Mouse (Mus musculus): Measurements from ENCODE around the gene Ccnd3. TPM values are rescaled to one million over a fixed set of nuclear protein-coding genes. Genes with fewer than 3 reads are reported as not detected.
"Not testable (repeated sequence)": the region's sequence is repeated elsewhere in the genome, so short reads cannot be mapped to it uniquely, and the experiment has no call there.

The Ccnd3 gene
- polyA plus RNA-seq, 1 experiment from 2014 or later, result 18.7 TPM

DNA sequence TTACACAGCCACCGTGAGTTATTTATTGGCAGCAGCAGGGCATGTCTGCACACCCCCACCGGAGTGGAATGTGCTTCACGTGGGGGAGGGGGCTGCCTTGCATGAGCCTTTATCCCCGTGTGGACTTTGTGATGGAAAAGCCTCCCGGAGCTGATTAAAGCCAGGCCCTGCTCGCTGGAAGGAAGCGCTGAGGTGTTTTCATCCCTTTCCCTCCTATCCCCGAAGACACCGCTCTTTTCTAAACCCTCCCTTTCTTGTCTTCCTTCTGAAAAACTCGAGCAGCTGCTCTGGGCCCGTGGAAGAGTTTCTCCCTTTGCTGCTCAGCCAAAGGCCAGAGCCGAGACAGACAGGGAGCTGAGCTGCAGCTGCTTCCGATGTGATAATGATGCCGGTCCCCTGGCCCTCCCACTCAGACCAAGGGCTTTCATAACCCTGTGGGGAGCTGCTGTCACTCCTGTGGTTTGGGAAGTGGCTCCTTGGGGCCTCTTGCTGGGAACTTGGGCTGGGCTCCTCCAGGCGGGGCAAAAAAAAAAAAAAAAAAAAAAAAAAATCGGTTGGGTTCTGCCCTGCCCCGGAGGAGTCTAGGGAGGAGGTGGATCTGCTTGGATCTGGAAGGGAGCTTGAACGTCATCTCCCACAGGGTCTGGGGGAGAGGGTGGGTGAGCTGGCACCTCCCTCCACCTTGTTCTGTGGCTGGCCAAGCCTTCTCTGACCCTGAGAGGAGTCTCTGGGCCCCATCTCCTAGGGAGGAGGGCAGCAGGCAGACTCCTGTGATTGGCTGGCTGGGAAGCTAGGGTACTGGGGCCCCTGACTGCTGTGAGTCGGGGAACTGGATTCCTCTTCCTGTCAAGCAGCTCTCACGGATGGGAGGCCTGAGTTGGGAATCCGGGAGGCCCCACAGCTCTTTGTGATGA is 90.7 kb downstream of the Ccnd3 start:
- H3K36me3 ChIP-seq (ENCODE audit: inconsistent target), result no peaks in the 10 kb centered on the region
- H3K79me2 ChIP-seq (ENCODE audit: inconsistent target), result peaks cover 31% of the 10 kb centered on the region
- WGBS (ENCODE audit: missing documents), result 7% methylated on average over 20 of the region's 21 CpGs
- peak overlapping the region; percentile 79 for H3K27ac ChIP-seq
- H3K4me3 ChIP-seq (ENCODE audit: inconsistent target), result peak overlapping the region; percentile 93

DNA sequence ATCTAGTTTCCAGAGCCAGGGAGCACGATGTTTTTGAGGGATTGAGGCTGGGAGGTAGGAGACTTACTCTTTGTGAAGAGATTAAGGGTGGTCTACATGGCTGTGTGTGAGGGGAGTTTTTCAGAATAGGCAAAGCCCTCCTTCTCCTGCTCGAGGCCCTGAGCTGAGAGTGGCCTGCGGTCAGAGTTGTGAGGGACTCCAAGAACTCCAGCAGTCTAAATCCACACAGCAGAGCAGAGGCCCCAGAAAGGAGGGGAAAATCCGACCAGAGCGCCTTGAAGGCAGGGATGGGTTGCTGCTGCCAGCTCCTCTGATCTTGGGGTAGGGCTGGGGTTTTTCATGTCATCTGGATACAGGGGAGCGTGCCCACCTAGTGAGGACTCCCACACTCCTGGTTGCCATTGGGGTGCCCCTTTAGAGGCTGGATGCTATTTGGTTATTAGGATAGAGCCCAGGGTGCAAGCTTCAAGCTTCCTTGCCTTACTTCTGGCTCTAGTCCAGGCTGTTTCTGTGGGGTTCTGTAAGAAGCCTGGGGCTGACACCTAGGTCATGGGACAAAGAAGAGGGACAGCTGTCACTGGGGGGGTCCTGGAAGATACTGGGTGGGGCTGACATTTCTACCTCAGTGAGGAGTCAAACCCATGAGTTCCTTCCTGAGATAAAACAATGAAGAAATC is 91.4 kb downstream of the Ccnd3 start:
- Histone ChIP-seq H3K79me2 (ENCODE audit: inconsistent target) (peaks cover 31% of the 10 kb centered on the region), H3K27ac (peak overlapping the region; percentile 79), H3K4me3 (ENCODE audit: inconsistent target) (no peak overlapping the region; the same call in 1 of the 2 replicates), H3K36me3 (ENCODE audit: inconsistent target) (no peaks in the 10 kb centered on the region)
- 71% methylated on average over 6 of the region's 6 CpGs for WGBS (ENCODE audit: missing documents)

DNA sequence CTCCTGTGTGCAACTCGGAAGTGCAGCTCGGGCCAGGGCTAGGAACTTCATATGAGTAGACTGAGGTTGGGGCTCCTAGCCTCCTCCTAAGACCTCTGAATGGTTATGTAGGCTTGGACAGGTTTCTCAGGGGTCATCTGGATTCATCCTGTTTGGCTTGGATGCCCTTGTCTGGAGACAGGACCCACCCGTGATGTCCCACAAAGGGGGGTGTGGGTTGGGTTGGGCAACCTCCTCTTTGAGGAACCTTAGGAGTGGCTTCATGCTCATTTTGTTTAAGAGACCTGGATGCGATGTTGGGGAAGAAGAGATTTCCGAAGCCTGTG is 92.0 kb downstream of the Ccnd3 start:
- peaks cover 5% of the 10 kb centered on the region; the same call in 1 of the 2 replicates for H3K36me3 ChIP-seq (ENCODE audit: inconsistent target)
- WGBS (ENCODE audit: missing documents), result 68% methylated on average over 5 of the region's 5 CpGs
- H3K79me2 ChIP-seq (ENCODE audit: inconsistent target), result peaks cover 31% of the 10 kb centered on the region
- no peak overlapping the region for H3K4me3 ChIP-seq (ENCODE audit: inconsistent target)
- H3K27ac ChIP-seq, result no peak overlapping the region

DNA sequence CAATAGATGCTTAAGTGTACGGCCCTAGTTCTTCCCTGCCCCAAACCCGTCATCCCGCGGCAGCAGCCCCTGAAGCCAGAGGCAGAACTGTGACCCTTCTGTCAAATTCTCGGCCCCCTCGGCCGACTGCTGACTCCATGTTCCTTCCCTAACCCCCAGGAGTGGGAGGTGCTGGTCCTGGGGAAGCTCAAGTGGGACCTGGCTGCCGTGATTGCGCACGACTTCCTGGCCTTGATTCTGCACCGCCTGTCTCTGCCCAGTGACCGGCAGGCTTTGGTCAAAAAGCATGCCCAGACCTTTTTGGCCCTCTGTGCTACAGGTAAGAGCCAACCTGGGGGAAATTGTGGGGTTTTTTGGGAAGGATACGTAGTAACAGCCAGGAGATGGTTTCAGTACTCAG is 92.4 kb downstream of the Ccnd3 start:
- peaks cover 31% of the 10 kb centered on the region for H3K79me2 ChIP-seq (ENCODE audit: inconsistent target)
- no peak overlapping the region for H3K4me3 ChIP-seq (ENCODE audit: inconsistent target)
- peaks cover 9% of the 10 kb centered on the region; the same call in 1 of the 2 replicates for H3K36me3 ChIP-seq (ENCODE audit: inconsistent target)
- H3K27ac ChIP-seq, result no peak overlapping the region
- 77% methylated on average over 12 of the region's 13 CpGs for WGBS (ENCODE audit: missing documents)

DNA sequence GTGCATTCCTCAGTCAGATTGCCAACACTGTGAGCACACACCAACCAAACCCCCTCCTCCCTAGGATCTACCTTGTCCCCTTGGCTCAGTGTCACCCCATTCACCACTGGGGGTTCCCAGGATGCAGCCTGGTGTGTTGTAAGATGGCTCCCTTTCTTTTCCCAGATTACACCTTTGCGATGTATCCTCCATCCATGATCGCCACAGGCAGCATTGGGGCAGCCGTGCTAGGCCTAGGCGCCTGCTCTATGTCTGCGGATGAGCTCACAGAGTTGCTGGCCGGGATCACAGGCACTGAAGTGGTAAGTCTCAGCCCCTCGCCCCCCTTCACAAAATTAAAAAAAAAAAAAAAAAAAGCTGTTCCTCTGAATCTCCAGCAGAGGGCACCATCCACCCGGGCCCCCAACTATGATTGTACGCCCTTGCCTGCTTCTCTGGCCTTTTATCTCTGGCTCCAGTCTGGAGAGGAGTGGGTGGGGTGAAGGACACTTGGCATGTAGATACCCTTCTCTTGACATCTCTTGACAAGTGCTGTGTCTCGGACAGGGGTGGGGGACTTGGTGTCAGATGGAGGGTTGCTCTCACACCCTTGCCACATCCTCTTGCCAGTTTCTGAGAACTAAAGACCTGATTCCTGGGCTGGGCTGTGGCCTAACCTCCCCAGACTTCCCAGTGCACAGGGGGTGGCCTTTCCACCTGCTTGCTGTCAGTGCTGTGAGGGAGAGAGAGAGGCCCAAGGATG is 93.2 kb downstream of the Ccnd3 start:
- H3K36me3 ChIP-seq (ENCODE audit: inconsistent target), result peaks cover 13% of the 10 kb centered on the region; the same call in 1 of the 2 replicates
- 42% methylated on average over 10 of the region's 10 CpGs for WGBS (ENCODE audit: missing documents)
- peaks cover 31% of the 10 kb centered on the region for H3K79me2 ChIP-seq (ENCODE audit: inconsistent target)
- H3K27ac ChIP-seq, result no peak overlapping the region
- no peak overlapping the region for H3K4me3 ChIP-seq (ENCODE audit: inconsistent target)

DNA sequence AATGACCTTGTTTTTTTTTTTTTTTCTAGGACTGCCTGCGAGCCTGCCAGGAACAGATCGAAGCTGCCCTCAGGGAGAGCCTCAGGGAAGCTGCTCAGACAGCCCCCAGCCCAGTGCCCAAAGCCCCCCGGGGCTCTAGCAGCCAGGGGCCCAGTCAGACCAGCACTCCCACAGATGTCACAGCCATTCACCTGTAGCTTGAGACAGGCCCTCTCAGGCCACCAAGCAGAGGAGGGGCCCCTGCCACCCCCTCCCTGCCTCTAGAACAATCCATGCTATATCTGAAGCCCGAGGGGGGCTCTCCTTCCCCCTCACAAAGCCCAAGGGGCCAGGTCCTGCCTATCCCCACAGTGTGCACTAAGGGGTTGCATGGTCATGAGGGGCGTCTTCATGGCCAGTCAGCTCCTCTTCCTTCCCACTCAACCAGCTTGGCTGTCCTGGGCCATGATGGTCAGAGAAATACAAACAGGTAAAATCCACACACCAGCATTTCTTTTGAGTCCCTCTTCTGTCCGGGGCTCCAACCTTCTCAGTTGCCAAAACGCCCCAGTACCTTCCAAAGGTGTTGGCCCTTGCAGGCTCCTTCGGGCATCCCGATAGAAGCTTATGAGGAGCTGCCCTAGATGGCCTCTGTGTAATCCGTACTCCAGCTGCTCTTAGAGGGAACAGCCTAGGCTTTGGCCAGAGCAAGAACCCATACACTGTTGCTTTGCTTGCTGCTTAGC is 93.9 kb downstream of the Ccnd3 start:
- 75% methylated on average over 9 of the region's 10 CpGs for WGBS (ENCODE audit: missing documents)
- Histone ChIP-seq H3K27ac (peak overlapping the region; percentile 69; the same call in 1 of the 2 replicates), H3K79me2 (ENCODE audit: inconsistent target) (peaks cover 31% of the 10 kb centered on the region), H3K36me3 (ENCODE audit: inconsistent target) (peaks cover 16% of the 10 kb centered on the region; the same call in 1 of the 2 replicates)
- H3K4me3 ChIP-seq (ENCODE audit: inconsistent target), result not testable (repeated sequence)

DNA sequence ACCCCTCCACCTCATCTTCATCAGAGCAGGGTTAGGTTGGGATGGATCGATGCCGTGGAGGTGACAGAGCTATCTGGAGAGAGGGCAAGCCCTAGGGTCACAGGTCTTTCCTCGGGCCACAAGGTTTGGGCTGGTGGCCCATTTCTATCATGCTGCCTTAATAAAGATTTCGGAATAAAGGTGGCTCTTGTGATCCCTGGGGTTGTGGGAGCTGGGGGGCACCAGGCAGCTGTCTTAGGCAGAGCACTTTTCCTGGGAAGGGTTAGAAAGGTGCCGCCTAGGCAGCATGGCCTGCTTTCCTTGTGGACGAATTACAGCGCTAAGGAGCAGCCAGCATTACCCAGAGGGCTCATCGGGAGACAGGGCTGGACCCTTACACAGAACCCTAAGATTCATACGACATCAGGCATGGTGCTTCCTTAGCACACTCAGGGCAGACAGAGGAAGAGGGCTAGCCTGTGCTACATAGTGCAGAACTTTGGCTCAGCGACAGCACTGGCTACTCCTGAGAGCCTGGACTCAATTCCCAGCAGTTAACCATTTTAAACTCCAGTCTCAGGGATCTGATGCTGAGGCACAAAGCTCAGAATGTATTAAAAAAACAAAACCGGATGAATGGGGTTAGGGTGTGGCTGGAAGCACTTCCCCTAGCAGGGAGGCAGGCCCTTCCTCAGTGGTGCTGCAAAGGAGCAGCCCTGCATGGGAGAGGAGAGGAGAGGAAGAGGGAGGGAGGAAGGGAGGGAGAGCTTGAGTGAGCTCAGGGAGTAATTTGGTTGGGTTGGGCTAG is 94.9 kb downstream of the Ccnd3 start:
- peaks cover 22% of the 10 kb centered on the region for H3K79me2 ChIP-seq (ENCODE audit: inconsistent target)
- H3K36me3 ChIP-seq (ENCODE audit: inconsistent target), result peaks cover 23% of the 10 kb centered on the region; the same call in 1 of the 2 replicates
- WGBS (ENCODE audit: missing documents), result 74% methylated on average over 10 of the region's 11 CpGs
- no peak overlapping the region for H3K4me3 ChIP-seq (ENCODE audit: inconsistent target)
- peak overlapping the region; percentile 69 for H3K27ac ChIP-seq

DNA sequence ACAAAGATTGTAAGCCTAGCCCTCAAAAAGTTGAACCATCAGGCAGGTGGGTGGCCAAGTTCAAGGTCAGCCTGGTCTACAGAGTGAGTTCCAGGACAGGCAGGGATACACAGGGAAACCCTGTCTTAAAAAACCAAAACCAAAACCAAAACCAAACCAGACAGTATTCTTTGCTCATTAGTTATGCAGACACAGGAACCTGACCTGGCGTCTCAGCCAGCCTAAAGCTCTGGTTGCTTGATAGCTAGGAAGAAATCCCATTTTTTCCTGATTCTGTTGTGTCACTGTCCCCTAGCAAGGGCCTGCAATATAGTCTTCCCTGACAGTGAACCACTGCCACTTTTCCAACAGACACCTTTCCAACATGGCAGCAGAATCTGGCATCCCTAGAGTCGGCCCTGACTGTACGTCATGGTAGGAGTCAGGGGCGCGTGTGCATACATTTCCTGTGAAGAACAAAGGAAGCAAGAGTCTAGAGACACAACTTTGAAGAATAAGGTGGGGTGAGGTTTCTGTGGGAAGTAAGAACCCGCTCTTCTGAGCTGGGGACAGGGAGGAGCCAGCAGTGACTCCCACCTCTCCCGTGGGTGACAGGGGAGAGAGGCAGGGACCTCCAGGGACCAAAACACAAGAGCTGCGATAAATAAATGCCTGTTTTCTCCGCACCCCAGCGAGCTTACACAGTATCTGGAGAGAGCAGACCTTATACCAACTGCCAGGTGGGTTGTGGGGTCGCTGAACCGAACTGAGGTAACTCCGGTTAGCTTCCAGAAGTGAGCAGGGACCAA is 95.9 kb downstream of the Ccnd3 start:
- peaks cover 15% of the 10 kb centered on the region; the same call in 1 of the 2 replicates for H3K79me2 ChIP-seq (ENCODE audit: inconsistent target)
- H3K4me3 ChIP-seq (ENCODE audit: inconsistent target), result no peak overlapping the region
- H3K27ac ChIP-seq, result peak overlapping the region; percentile 69
- 91% methylated on average over 12 of the region's 13 CpGs for WGBS (ENCODE audit: missing documents)
- H3K36me3 ChIP-seq (ENCODE audit: inconsistent target), result peaks cover 23% of the 10 kb centered on the region; the same call in 1 of the 2 replicates

DNA sequence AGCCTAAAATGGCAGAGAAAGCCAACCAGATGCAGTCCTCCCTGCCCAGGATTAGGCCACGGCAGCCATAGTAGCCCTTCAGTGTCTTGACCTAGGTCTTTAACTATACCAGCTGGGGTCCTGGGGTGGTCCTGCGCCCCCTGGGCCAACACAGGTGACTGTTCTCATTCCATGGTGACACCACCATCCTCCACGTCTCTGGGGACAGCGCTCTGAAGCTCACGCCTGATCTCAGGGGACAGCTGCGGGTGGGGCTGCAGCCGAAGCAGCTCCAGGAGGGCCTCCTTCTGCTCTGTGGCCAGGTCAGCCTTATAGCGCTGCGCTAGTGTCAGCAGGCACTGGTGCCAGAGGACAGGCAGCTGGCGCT is 96.5 kb downstream of the Ccnd3 start:
- Histone ChIP-seq H3K27ac (no peak overlapping the region), H3K4me3 (ENCODE audit: inconsistent target) (no peak overlapping the region), H3K79me2 (ENCODE audit: inconsistent target) (peaks cover 9% of the 10 kb centered on the region; the same call in 1 of the 2 replicates), H3K36me3 (ENCODE audit: inconsistent target) (peaks cover 23% of the 10 kb centered on the region; the same call in 1 of the 2 replicates)
- WGBS (ENCODE audit: missing documents), result 97% methylated on average over 9 of the region's 10 CpGs

DNA sequence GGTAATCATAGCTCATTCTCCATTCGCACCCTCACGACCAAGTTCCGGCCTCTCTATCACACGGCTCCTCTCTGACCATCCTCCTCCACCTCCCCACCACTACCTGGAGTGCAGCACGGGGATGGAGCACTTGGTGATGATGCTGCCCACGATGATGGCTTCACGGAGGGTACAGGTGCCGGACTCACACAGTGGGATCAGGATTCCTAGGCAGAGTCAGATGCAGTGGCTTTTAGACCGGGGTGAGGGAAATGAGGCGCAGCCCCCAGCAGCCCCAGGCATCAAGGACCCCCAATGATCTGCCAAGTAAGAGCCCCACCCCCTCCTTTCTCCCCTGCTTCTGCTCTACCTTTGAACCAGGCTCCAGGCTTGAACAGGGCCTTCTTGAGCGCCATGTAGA is 97.4 kb downstream of the Ccnd3 start:
- WGBS (ENCODE audit: missing documents), result 94% methylated on average over 11 of the region's 11 CpGs
- peaks cover 23% of the 10 kb centered on the region; the same call in 1 of the 2 replicates for H3K36me3 ChIP-seq (ENCODE audit: inconsistent target)
- no peak overlapping the region for H3K4me3 ChIP-seq (ENCODE audit: inconsistent target)
- peaks cover 13% of the 10 kb centered on the region for H3K79me2 ChIP-seq (ENCODE audit: inconsistent target)
- no peak overlapping the region for H3K27ac ChIP-seq

DNA sequence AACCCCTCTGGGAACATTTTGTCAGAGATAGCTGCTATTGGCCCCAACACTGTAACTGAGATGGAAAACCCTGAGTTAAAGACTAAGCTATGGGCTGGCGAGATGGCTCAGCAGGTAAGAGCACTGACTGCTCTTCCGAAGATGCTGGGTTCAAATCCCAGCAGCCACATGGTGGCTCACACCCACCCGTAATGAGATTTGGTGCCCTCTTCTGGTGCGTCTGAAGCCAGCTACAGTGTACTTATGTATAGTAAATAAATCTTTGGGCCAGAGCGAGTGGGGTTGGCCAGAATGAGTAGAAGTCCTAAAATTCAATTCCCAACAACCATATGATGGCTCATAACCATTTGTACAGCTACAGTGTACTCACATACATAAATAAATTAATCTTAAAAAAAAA is 101.4 kb downstream of the Ccnd3 start:
- peaks cover 23% of the 10 kb centered on the region; the same call in 1 of the 2 replicates for H3K36me3 ChIP-seq (ENCODE audit: inconsistent target)

DNA sequence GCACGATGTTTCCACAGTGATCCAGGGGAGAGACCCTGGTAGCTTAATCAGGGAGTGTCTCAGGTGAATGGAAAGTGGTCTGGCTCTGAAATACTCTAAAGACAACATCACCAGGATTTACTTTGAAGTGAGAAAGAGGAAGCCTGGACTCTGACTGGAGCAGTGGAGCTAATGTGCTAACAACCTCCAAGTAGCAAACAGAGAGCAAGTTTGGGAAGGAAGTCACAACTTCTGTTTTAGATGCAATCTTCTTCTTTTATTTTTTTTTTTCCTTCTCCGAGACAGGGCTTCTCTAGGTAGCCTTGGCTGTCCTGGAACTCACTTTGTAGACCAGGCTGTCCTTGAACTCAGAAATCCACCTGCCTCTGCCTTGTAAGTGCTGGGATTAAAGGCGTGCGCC is 104.3 kb downstream of the Ccnd3 start:
- H3K4me3 ChIP-seq (ENCODE audit: inconsistent target), result no peak overlapping the region
- 64% methylated on average over 4 of the region's 4 CpGs for WGBS (ENCODE audit: missing documents)
- H3K27ac ChIP-seq, result peak overlapping the region; percentile 12; the same call in 1 of the 2 replicates
- peaks cover 60% of the 10 kb centered on the region for H3K79me2 ChIP-seq (ENCODE audit: inconsistent target)
- H3K36me3 ChIP-seq (ENCODE audit: inconsistent target), result peaks cover 3% of the 10 kb centered on the region; the same call in 1 of the 2 replicates

More for the DNA sequence above, 101.4 kb downstream of the Ccnd3 start:
- Histone ChIP-seq H3K27ac (no peak overlapping the region), H3K79me2 (ENCODE audit: inconsistent target) (peaks cover 31% of the 10 kb centered on the region), H3K4me3 (ENCODE audit: inconsistent target) (no peak overlapping the region)
- 93% methylated on average over 5 of the region's 5 CpGs for WGBS (ENCODE audit: missing documents)
